Mouse (Mus musculus): Measurements from ENCODE around the gene Efcab11. TPM values are rescaled to one million over a fixed set of nuclear protein-coding genes. Genes with fewer than 3 reads are reported as not detected.

Efcab11 gene
- polyA plus RNA-seq, 1 experiment, result 0.84 TPM

GRCm38 (mm10) chr12:99718161-99718560 lies 166.1 kb downstream of the Efcab11 start:
- no peak for DNase-seq
- H3K4me3 ChIP-seq (replicated peaks; ENCODE audit: insufficient read depth, low read depth, low read length), result no peak overlapping the region
- no peak for TF ChIP-seq POLR2A (IDR thresholded peaks at IDR 0.05; ENCODE audit: borderline replicate concordance, insufficient read depth, low read length)
- TF ChIP-seq CTCF (IDR thresholded peaks at IDR 0.05; ENCODE audit: borderline replicate concordance, insufficient read depth, low read depth, low read length), result no peak
- H3K27me3 ChIP-seq (ENCODE audit: control insufficient read depth, insufficient read depth, low read length), result no peaks in the 10 kb centered on the region
- no peak overlapping the region for H3K27ac ChIP-seq (ENCODE audit: insufficient read depth, low read length)
- 96% methylated on average over 2 of the region's 2 CpGs for WGBS
- peaks cover 14% of the 10 kb centered on the region for H3K4me1 ChIP-seq (ENCODE audit: control insufficient read depth, insufficient read depth, low read length)

GRCm38 (mm10) chr12:99716038-99716610 lies 168.1 kb downstream of the Efcab11 start:
- 39% methylated on average over 8 of the region's 8 CpGs for WGBS
- H3K27ac ChIP-seq (ENCODE audit: insufficient read depth, low read length), result no peak overlapping the region
- DNase-seq, result peak; percentile 31 to 37
- no peak overlapping the region for H3K4me3 ChIP-seq (replicated peaks; ENCODE audit: insufficient read depth, low read depth, low read length)
- no peaks in the 10 kb centered on the region for H3K27me3 ChIP-seq (ENCODE audit: control insufficient read depth, insufficient read depth, low read length)
- peaks cover 14% of the 10 kb centered on the region for H3K4me1 ChIP-seq (ENCODE audit: control insufficient read depth, insufficient read depth, low read length)
- TF ChIP-seq CTCF (IDR thresholded peaks at IDR 0.05; ENCODE audit: borderline replicate concordance, insufficient read depth, low read depth, low read length) (no peak), POLR2A (IDR thresholded peaks at IDR 0.05; ENCODE audit: borderline replicate concordance, insufficient read depth, low read length) (no peak)

- no peak overlapping the region for H3K4me3 ChIP-seq (replicated peaks; ENCODE audit: insufficient read depth, low read depth, low read length)
- WGBS, result 67% methylated on average over 9 of the region's 9 CpGs
- H3K27ac ChIP-seq (ENCODE audit: insufficient read depth, low read length), result no peak overlapping the region
- H3K27me3 ChIP-seq (ENCODE audit: control insufficient read depth, insufficient read depth, low read length), result no peaks in the 10 kb centered on the region
- DNase-seq, result peak; percentile 15 to 19
- peaks cover 14% of the 10 kb centered on the region for H3K4me1 ChIP-seq (ENCODE audit: control insufficient read depth, insufficient read depth, low read length)
- TF ChIP-seq CTCF (IDR thresholded peaks at IDR 0.05; ENCODE audit: borderline replicate concordance, insufficient read depth, low read depth, low read length), result no peak
- TF ChIP-seq POLR2A (IDR thresholded peaks at IDR 0.05; ENCODE audit: borderline replicate concordance, insufficient read depth, low read length), result no peak
Measured at GRCm38 (mm10) chr12:99715129-99716037, 168.9 kb downstream of the Efcab11 start.

- no peak for DNase-seq
- TF ChIP-seq POLR2A (IDR thresholded peaks at IDR 0.05; ENCODE audit: borderline replicate concordance, insufficient read depth, low read length), result no peak
- TF ChIP-seq CTCF (IDR thresholded peaks at IDR 0.05; ENCODE audit: borderline replicate concordance, insufficient read depth, low read depth, low read length), result no peak
- H3K4me3 ChIP-seq (replicated peaks; ENCODE audit: insufficient read depth, low read depth, low read length), result no peak overlapping the region
- no peak overlapping the region for H3K27ac ChIP-seq (ENCODE audit: insufficient read depth, low read length)
- H3K4me1 ChIP-seq (ENCODE audit: control insufficient read depth, insufficient read depth, low read length), result peaks cover 14% of the 10 kb centered on the region
- H3K27me3 ChIP-seq (ENCODE audit: control insufficient read depth, insufficient read depth, low read length), result no peaks in the 10 kb centered on the region
- 64% methylated on average over 5 of the region's 5 CpGs for WGBS
Measured at GRCm38 (mm10) chr12:99712214-99712613, 172.0 kb downstream of the Efcab11 start.

- Histone ChIP-seq H3K4me1 (ENCODE audit: control insufficient read depth, insufficient read depth, low read length) (peaks cover 4% of the 10 kb centered on the region), H3K27me3 (ENCODE audit: control insufficient read depth, insufficient read depth, low read length) (no peaks in the 10 kb centered on the region), H3K27ac (ENCODE audit: insufficient read depth, low read length) (no peak overlapping the region), H3K4me3 (replicated peaks; ENCODE audit: insufficient read depth, low read depth, low read length) (no peak overlapping the region)
- 19% methylated on average over 8 of the region's 8 CpGs for WGBS
- TF ChIP-seq CTCF (IDR thresholded peaks at IDR 0.05; ENCODE audit: borderline replicate concordance, insufficient read depth, low read depth, low read length) (no peak), POLR2A (IDR thresholded peaks at IDR 0.05; ENCODE audit: borderline replicate concordance, insufficient read depth, low read length) (no peak)
- DNase-seq, result peak; percentile 35 to 64
Measured at GRCm38 (mm10) chr12:99702248-99702647, 182.0 kb downstream of the Efcab11 start.

- 92% methylated on average over 7 of the region's 7 CpGs for WGBS
- H3K27ac ChIP-seq (ENCODE audit: insufficient read depth, low read length), result no peak overlapping the region
- TF ChIP-seq POLR2A (IDR thresholded peaks at IDR 0.05; ENCODE audit: borderline replicate concordance, insufficient read depth, low read length) (no peak), CTCF (IDR thresholded peaks at IDR 0.05; ENCODE audit: borderline replicate concordance, insufficient read depth, low read depth, low read length) (no peak)
Measured at GRCm38 (mm10) chr12:99700380-99700779, 183.9 kb downstream of the Efcab11 start.

GRCm38 (mm10) chr12:99699379-99700023 lies 184.7 kb downstream of the Efcab11 start:
- TF ChIP-seq POLR2A (IDR thresholded peaks at IDR 0.05; ENCODE audit: borderline replicate concordance, insufficient read depth, low read length) (no peak), CTCF (IDR thresholded peaks at IDR 0.05; ENCODE audit: borderline replicate concordance, insufficient read depth, low read depth, low read length) (no peak)
- Histone ChIP-seq H3K27ac (ENCODE audit: insufficient read depth, low read length) (no peak overlapping the region), H3K4me1 (ENCODE audit: control insufficient read depth, insufficient read depth, low read length) (peaks cover 4% of the 10 kb centered on the region), H3K4me3 (replicated peaks; ENCODE audit: insufficient read depth, low read depth, low read length) (no peak overlapping the region), H3K27me3 (ENCODE audit: control insufficient read depth, insufficient read depth, low read length) (no peaks in the 10 kb centered on the region)
- WGBS, result 92% methylated on average over 5 of the region's 5 CpGs
- DNase-seq, result no peak

More at GRCm38 (mm10) chr12:99700380-99700779, 183.9 kb downstream of the Efcab11 start:
- DNase-seq, result no peak
- H3K27me3 ChIP-seq (ENCODE audit: control insufficient read depth, insufficient read depth, low read length), result no peaks in the 10 kb centered on the region
- H3K4me1 ChIP-seq (ENCODE audit: control insufficient read depth, insufficient read depth, low read length), result peaks cover 4% of the 10 kb centered on the region
- H3K4me3 ChIP-seq (replicated peaks; ENCODE audit: insufficient read depth, low read depth, low read length), result no peak overlapping the region
